Mouse (Mus musculus) cerebellum, adult 2 months (tissue): ENCODE results near the gene Slc7a11.

Source experiments
- CTCF ChIP-seq: fragments of 200-500 bp; IDR thresholded peaks from 2 replicates; pipeline ENCODE4 v1.5.1; 2011; ENCODE audit warnings: low read depth, mild to moderate bottlenecking, control low read depth, low read length, moderate library complexity, borderline replicate concordance; ENCODE audit not compliant: insufficient read depth
- POLR2A ChIP-seq: fragments of 200-500 bp; IDR thresholded peaks from 2 replicates; pipeline ENCODE4 v1.6.1; 2011; ENCODE audit warnings: low read length, control low read depth, borderline replicate concordance; ENCODE audit not compliant: insufficient read depth

GRCm38 (mm10) chr3:50306334-50306733, 137.1 kb downstream of the Slc7a11 start:
- no peak for TF ChIP-seq CTCF
- TF ChIP-seq POLR2A: no peak
